Mouse (Mus musculus): ENCODE data around the gene Ap5m1. TPM values are rescaled to one million over a fixed set of nuclear protein-coding genes. Genes with fewer than 3 reads are reported as not detected.
A peak's percentile ranks its signal among the peaks of the same experiment; 100 is the strongest.
"Not testable (repeated sequence)": the region's sequence is repeated elsewhere in the genome, so short reads cannot be mapped to it uniquely, and the experiment has no call there.

Gene Ap5m1
- polyA plus RNA-seq, 1 experiment from 2014 or later, result 26.5 TPM

DNA sequence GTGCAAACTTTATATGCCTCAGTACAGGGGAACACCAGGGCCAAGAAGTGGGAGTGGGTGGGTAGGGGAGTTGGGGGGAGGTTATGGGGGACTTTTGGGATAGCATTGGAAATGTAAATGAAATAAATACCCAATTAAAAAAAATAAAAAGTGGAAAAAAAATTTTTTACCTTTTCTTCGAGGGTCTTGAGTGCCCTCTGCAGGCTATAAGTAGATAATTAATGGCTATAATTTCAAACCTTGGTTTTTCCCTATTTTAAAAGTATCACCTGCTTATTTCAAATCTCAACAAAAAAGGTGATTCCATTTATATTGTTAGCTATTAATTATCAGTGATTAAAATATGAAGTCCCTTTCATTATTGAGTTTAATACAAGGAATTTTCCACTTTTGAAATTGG is 25.9 kb downstream of the Ap5m1 start:
- not testable (repeated sequence) for H3K4me1 ChIP-seq (ENCODE audit: insufficient read depth, low read length); H3K9ac ChIP-seq (replicated peaks; ENCODE audit: low read length); ATAC-seq (ENCODE audit: low FRiP score, low TSS enrichment); H3K27me3 ChIP-seq (ENCODE audit: insufficient read depth, low read length); H3K27ac ChIP-seq (ENCODE audit: low read length); H3K4me3 ChIP-seq (ENCODE audit: low read length); H3K36me3 ChIP-seq (ENCODE audit: insufficient read depth, low read length); H3K4me2 ChIP-seq (replicated peaks; ENCODE audit: low read depth, low read length); H3K9me3 ChIP-seq (ENCODE audit: low read length)
- 47% methylated on average over 1 of the region's 1 CpGs for WGBS

GRCm38 (mm10) chr14:49118381-49118780 is 52.5 kb downstream of the Ap5m1 start:
- Histone ChIP-seq H3K9ac (replicated peaks; ENCODE audit: low read length) (no peak overlapping the region), H3K4me3 (ENCODE audit: low read length) (no peak overlapping the region), H3K4me1 (ENCODE audit: insufficient read depth, low read length) (no peaks in the 10 kb centered on the region), H3K27me3 (ENCODE audit: insufficient read depth, low read length) (no peaks in the 10 kb centered on the region), H3K36me3 (ENCODE audit: insufficient read depth, low read length) (no peaks in the 10 kb centered on the region), H3K9me3 (ENCODE audit: low read length) (no peaks in the 10 kb centered on the region), H3K4me2 (replicated peaks; ENCODE audit: low read depth, low read length) (no peak overlapping the region), H3K27ac (ENCODE audit: low read length) (no peak overlapping the region)
- no peak for ATAC-seq (ENCODE audit: low FRiP score, low TSS enrichment)
- 10% methylated on average over 7 of the region's 7 CpGs for WGBS

- no peak overlapping the region for H3K27ac ChIP-seq (ENCODE audit: low read length)
- ATAC-seq (ENCODE audit: low FRiP score, low TSS enrichment), result no peak
- H3K4me2 ChIP-seq (replicated peaks; ENCODE audit: low read depth, low read length), result peak overlapping the region; percentile 10; the same call in 1 of the 2 replicates
- H3K9ac ChIP-seq (replicated peaks; ENCODE audit: low read length), result no peak overlapping the region
- 42% methylated on average over 9 of the region's 9 CpGs for WGBS
- no peaks in the 10 kb centered on the region for H3K4me1 ChIP-seq (ENCODE audit: insufficient read depth, low read length)
- H3K9me3 ChIP-seq (ENCODE audit: low read length), result no peaks in the 10 kb centered on the region
- H3K4me3 ChIP-seq (ENCODE audit: low read length), result no peak overlapping the region
- H3K27me3 ChIP-seq (ENCODE audit: insufficient read depth, low read length), result no peaks in the 10 kb centered on the region
- no peaks in the 10 kb centered on the region for H3K36me3 ChIP-seq (ENCODE audit: insufficient read depth, low read length)
Measured at GRCm38 (mm10) chr14:49121723-49122122, 55.8 kb downstream of the Ap5m1 start.

- Histone ChIP-seq H3K27me3 (ENCODE audit: insufficient read depth, low read length) (no peaks in the 10 kb centered on the region), H3K4me2 (replicated peaks; ENCODE audit: low read depth, low read length) (no peak overlapping the region), H3K4me1 (ENCODE audit: insufficient read depth, low read length) (no peaks in the 10 kb centered on the region), H3K4me3 (ENCODE audit: low read length) (no peak overlapping the region), H3K36me3 (ENCODE audit: insufficient read depth, low read length) (no peaks in the 10 kb centered on the region), H3K27ac (ENCODE audit: low read length) (no peak overlapping the region), H3K9me3 (ENCODE audit: low read length) (no peaks in the 10 kb centered on the region), H3K9ac (replicated peaks; ENCODE audit: low read length) (no peak overlapping the region)
- no peak for ATAC-seq (ENCODE audit: low FRiP score, low TSS enrichment)
- WGBS, result 85% methylated on average over 23 of the region's 23 CpGs
Measured at GRCm38 (mm10) chr14:49127162-49127779, 61.4 kb downstream of the Ap5m1 start.

- no peak overlapping the region for H3K27ac ChIP-seq (ENCODE audit: low read length)
- 72% methylated on average over 10 of the region's 10 CpGs for WGBS
- no peak overlapping the region for H3K4me2 ChIP-seq (replicated peaks; ENCODE audit: low read depth, low read length)
- no peaks in the 10 kb centered on the region for H3K4me1 ChIP-seq (ENCODE audit: insufficient read depth, low read length)
- ATAC-seq (ENCODE audit: low FRiP score, low TSS enrichment), result no peak
- no peak overlapping the region for H3K9ac ChIP-seq (replicated peaks; ENCODE audit: low read length)
- H3K4me3 ChIP-seq (ENCODE audit: low read length), result no peak overlapping the region
- no peaks in the 10 kb centered on the region for H3K36me3 ChIP-seq (ENCODE audit: insufficient read depth, low read length)
- no peaks in the 10 kb centered on the region for H3K27me3 ChIP-seq (ENCODE audit: insufficient read depth, low read length)
- no peaks in the 10 kb centered on the region for H3K9me3 ChIP-seq (ENCODE audit: low read length)
Measured at GRCm38 (mm10) chr14:49128544-49129263, 62.8 kb downstream of the Ap5m1 start.

DNA sequence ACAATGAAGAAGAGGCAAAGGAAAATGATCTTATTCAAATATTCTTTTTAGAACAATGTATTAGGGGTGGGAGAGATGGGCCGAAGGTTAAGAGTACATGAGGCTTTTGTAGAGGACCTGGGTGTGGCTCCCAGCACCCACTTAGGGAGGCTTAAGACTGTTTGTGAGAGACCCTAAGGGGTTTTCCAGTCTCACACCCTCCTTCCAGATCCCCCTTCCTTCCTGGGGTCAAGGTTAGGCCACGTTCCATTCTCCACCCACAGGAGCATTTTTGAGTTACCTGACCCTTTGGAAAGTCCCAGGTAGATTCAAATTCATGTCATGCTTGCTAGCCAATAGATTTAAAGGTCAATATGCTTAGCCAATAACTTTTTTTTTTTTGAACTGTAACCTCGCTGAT is 66.5 kb downstream of the Ap5m1 start:
- ATAC-seq (ENCODE audit: low FRiP score, low TSS enrichment), result no peak
- Histone ChIP-seq H3K9me3 (ENCODE audit: low read length) (no peaks in the 10 kb centered on the region), H3K4me2 (replicated peaks; ENCODE audit: low read depth, low read length) (no peak overlapping the region), H3K27ac (ENCODE audit: low read length) (no peak overlapping the region), H3K36me3 (ENCODE audit: insufficient read depth, low read length) (no peaks in the 10 kb centered on the region), H3K4me3 (ENCODE audit: low read length) (no peak overlapping the region), H3K27me3 (ENCODE audit: insufficient read depth, low read length) (no peaks in the 10 kb centered on the region), H3K9ac (replicated peaks; ENCODE audit: low read length) (no peak overlapping the region), H3K4me1 (ENCODE audit: insufficient read depth, low read length) (no peaks in the 10 kb centered on the region)
- 89% methylated on average over 3 of the region's 3 CpGs for WGBS

DNA sequence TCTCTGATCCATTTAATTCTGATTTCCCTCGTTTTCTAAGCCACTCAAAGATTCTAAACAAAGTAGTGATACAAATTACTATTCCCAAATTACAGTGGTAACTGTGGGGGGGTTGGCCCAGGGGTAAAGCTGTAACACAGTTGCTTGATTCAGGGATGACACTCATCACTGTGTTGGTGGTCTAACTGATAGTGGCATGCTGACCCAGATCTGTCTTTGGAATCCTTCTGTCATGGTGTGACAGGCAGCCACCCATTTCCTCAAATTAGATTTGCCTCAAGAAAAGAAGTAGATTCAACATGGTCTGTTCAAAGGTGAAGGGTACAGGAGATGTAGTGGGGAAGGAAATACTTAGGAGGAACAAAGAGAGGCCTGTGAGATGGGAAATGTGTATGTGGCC is 72.3 kb downstream of the Ap5m1 start:
- 61% methylated on average over 1 of the region's 1 CpGs for WGBS
- H3K9ac ChIP-seq (replicated peaks; ENCODE audit: low read length), result no peak overlapping the region
- no peak overlapping the region for H3K4me3 ChIP-seq (ENCODE audit: low read length)
- no peak for ATAC-seq (ENCODE audit: low FRiP score, low TSS enrichment)
- H3K4me1 ChIP-seq (ENCODE audit: insufficient read depth, low read length), result no peaks in the 10 kb centered on the region
- no peaks in the 10 kb centered on the region for H3K27me3 ChIP-seq (ENCODE audit: insufficient read depth, low read length)
- H3K9me3 ChIP-seq (ENCODE audit: low read length), result no peaks in the 10 kb centered on the region
- H3K36me3 ChIP-seq (ENCODE audit: insufficient read depth, low read length), result no peaks in the 10 kb centered on the region
- H3K4me2 ChIP-seq (replicated peaks; ENCODE audit: low read depth, low read length), result no peak overlapping the region
- no peak overlapping the region for H3K27ac ChIP-seq (ENCODE audit: low read length)

DNA sequence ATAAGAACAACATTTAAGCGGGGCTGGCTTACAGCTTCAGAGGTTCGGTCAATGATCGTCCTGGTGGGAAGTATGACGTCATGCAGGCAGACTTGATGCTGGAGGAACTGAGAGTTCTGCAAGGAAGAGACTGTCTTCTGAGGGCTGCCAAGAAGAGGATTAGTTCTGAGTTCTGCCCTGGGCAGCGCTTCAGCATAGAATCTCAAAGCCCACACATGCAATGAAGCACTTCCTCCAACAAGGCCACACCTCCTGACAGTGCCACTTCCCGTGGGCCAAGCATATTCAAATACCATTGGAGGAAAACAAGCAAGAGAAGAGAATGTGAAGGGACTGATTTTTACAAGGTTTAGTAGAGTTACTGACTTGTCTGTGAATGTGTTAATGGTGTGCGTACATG is 74.9 kb downstream of the Ap5m1 start:
- H3K4me1 ChIP-seq (ENCODE audit: insufficient read depth, low read length), result no peaks in the 10 kb centered on the region
- no peak overlapping the region for H3K27ac ChIP-seq (ENCODE audit: low read length)
- H3K27me3 ChIP-seq (ENCODE audit: insufficient read depth, low read length), result no peaks in the 10 kb centered on the region
- no peaks in the 10 kb centered on the region for H3K36me3 ChIP-seq (ENCODE audit: insufficient read depth, low read length)
- no peak overlapping the region for H3K4me3 ChIP-seq (ENCODE audit: low read length)
- H3K9ac ChIP-seq (replicated peaks; ENCODE audit: low read length), result no peak overlapping the region
- no peak overlapping the region for H3K4me2 ChIP-seq (replicated peaks; ENCODE audit: low read depth, low read length)
- ATAC-seq (ENCODE audit: low FRiP score, low TSS enrichment), result no peak
- no peaks in the 10 kb centered on the region for H3K9me3 ChIP-seq (ENCODE audit: low read length)
- WGBS, result 91% methylated on average over 7 of the region's 7 CpGs
